Mouse (Mus musculus) hindbrain, embryonic 12.5 days (tissue): ENCODE data around the gene Gm13212. TPM values are rescaled to one million over a fixed set of nuclear protein-coding genes. Genes with fewer than 3 reads are reported as not detected.
"Not testable (repeated sequence)": the region's sequence is repeated elsewhere in the genome, so short reads cannot be mapped to it uniquely, and the experiment has no call there.

Experiments used
- ATAC-seq: fragments of 200-750 bp; cut with Nextera tagmentation; 2 replicates; pipeline ENCODE4 v1.8.0; 2017; ENCODE audit warnings: moderate TSS enrichment; ENCODE audit not compliant: low FRiP score
- H3K27ac ChIP-seq: fragments of 300-500 bp; sonication (generic); 2 replicates; pipeline ENCODE4 v1.5.1; 2016; ENCODE audit warnings: mild to moderate bottlenecking
- H3K27me3 ChIP-seq: fragments of 300-500 bp; sonication (generic); 2 replicates; pipeline ENCODE4 v1.6.1; 2016; ENCODE audit warnings: mild to moderate bottlenecking
- H3K36me3 ChIP-seq: fragments of 300-500 bp; sonication (generic); 2 replicates; pipeline ENCODE4 v1.6.1; 2016; ENCODE audit warnings: mild to moderate bottlenecking
- H3K4me1 ChIP-seq: fragments of 300-500 bp; sonication (generic); 2 replicates; pipeline ENCODE4 v1.6.1; 2016
- H3K4me2 ChIP-seq: fragments of 300-500 bp; sonication (generic); replicated peaks from 2 replicates; pipeline ENCODE4 v1.6.1; 2016; ENCODE audit warnings: mild to moderate bottlenecking
- H3K4me3 ChIP-seq: fragments of 300-500 bp; sonication (generic); 2 replicates; pipeline ENCODE4 v1.5.1; 2016; ENCODE audit warnings: mild to moderate bottlenecking
- H3K9ac ChIP-seq: fragments of 300-500 bp; sonication (generic); 2 replicates; pipeline ENCODE4 v1.6.1; 2016; ENCODE audit warnings: mild to moderate bottlenecking, moderate library complexity
- H3K9me3 ChIP-seq: fragments of 300-500 bp; sonication (generic); replicated peaks from 2 replicates; pipeline ENCODE4 v1.6.1; 2016; ENCODE audit warnings: mild to moderate bottlenecking
- WGBS: fragments of 180-500 bp; shearing (Covaris S2); methylation state at CpG from one replicate; pipeline ENCODE4 v1.1.7; 2016; 5-methylcytosine and 5-hydroxymethylcytosine counted together
- polyA plus RNA-seq: library from polyadenylated mRNA; unstranded; fragments of >200 nt; fragmentation: Nextera tagmentation; extraction: Ambion mirVana; gene quantifications from 2 replicates; pipeline ENCODE4 v1.2.1, GENCODE M21; 2016

Gm13212 gene
- polyA plus RNA-seq, 1 experiment from 2014 or later: 0.84 TPM

DNA sequence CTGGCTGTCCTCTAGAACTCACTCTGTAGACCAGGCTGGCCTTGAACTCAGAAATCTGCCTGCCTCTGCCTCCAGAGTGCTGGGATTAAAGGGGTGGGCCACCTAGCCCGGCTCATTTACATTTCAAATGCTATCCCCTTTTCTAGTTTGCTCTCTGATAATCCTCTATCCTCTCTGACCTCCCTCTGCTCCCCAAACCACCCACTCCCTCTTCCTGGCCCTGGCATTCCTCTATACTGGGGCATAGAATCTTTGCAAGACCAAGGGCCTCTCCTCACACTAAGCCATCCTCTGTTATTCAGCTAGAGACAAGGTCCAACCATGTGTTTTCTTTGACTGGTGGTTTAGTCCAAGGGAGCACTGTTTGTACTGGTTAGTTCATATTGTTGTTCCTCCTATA, 9.2 kb downstream of the Gm13212 start:
- not testable (repeated sequence) for H3K4me1 ChIP-seq, H3K27ac ChIP-seq, H3K27me3 ChIP-seq, H3K9me3 ChIP-seq, H3K4me2 ChIP-seq, ATAC-seq, H3K9ac ChIP-seq, H3K4me3 ChIP-seq, H3K36me3 ChIP-seq
- WGBS: 69% methylated on average over 1 of the region's 1 CpGs

DNA sequence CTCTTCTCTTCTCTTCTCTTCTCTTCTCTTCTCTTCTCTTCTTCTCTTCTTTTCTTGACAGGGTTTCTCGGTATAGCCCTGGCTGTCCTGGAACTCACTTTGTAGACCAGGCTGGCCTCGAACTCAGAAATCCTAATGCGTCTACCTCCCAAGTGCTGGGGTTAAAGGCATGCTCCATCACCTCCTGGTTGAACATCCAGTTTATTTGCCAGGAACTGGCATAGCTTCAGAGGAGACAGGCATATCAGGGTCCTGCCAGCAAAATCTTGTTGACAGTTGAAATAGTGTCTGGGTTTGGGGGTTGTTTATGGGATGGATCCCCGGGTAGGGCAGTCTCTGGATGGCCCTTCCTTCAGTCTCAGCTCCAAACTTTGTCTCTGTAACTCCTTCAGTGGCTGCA, 9.8 kb downstream of the Gm13212 start:
- not testable (repeated sequence) for H3K9ac ChIP-seq, H3K27me3 ChIP-seq, H3K9me3 ChIP-seq, H3K4me2 ChIP-seq, H3K4me3 ChIP-seq, H3K36me3 ChIP-seq, H3K27ac ChIP-seq, H3K4me1 ChIP-seq
- peak; percentile 50; the same call in 1 of the 2 replicates for ATAC-seq
- 84% methylated on average over 4 of the region's 4 CpGs for WGBS

DNA sequence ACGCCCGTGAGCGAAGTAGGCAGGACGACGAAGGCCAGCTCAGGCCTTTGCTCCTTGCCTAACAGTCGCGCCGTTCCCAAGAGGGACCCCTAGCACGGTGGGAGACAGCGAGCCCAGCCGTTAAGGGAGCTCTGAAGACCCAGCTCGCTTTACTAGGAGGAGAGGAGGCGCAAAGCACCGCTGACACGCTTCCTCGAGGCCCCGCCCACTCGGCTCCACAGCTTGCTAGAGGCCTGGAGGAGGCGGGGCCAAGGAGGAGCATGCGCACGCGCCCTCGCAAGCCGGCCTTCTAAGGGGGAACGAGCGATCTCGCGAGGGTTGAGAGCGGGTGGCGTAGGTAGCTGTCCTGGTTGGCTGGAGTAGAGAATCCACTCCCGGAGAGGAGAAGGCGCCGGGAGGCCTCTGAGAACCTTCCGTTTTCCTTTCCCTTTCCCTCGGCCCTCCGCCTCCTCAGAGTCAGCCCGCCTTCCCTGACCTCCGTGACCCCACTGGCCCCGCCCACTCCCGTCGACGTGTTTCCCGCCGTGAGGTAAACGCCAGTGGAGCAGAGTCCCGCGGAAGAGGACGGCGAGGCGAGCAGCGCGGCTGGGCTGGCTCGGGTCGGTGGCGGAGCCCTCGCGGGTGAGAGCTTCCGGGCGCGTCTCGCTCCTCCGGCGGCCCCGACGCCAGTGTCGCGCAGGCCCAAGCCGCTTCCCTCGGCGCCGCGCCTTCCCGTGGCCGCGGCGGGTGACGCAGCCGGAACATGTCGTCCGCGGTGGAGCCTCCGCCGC, 55.6 kb downstream of the Gm13212 start:
- not testable (repeated sequence) for H3K36me3 ChIP-seq, H3K27me3 ChIP-seq, H3K9ac ChIP-seq, H3K9me3 ChIP-seq, ATAC-seq, H3K4me1 ChIP-seq, H3K27ac ChIP-seq
- 26% methylated on average over 70 of the region's 83 CpGs for WGBS
- H3K4me3 ChIP-seq: peak overlapping the region; percentile 6; the same call in 1 of the 2 replicates
- peak overlapping the region; percentile 30 for H3K4me2 ChIP-seq

DNA sequence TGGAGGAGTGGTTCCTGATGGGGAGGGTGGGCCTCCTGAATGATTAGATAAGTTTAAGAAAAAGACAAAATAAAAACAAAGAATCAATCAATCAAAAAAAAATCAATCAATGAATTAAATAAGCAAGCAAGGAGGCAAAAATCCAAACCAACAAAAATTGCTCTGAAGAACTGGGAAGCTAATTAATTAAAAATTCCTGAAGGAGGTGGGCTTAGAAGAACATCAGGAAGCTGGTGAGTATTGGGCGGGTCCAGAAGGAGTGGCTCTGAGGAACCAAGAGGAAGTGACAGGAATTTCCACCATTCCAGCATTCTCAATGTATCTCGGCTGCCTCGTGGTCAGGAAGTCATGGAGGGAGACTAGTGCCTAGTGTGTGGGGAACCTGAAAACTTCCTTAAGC, 85.4 kb downstream of the Gm13212 start, which contains the start of gene Zfp980:
TSS of gene Zfp980 (plus strand) at position 301 of the 400 bp plus-strand sequence.
- not testable (repeated sequence) for H3K4me2 ChIP-seq, H3K36me3 ChIP-seq, H3K9ac ChIP-seq, H3K27me3 ChIP-seq, H3K4me3 ChIP-seq, H3K27ac ChIP-seq, H3K4me1 ChIP-seq, H3K9me3 ChIP-seq, ATAC-seq
- WGBS: 79% methylated on average over 3 of the region's 3 CpGs

DNA sequence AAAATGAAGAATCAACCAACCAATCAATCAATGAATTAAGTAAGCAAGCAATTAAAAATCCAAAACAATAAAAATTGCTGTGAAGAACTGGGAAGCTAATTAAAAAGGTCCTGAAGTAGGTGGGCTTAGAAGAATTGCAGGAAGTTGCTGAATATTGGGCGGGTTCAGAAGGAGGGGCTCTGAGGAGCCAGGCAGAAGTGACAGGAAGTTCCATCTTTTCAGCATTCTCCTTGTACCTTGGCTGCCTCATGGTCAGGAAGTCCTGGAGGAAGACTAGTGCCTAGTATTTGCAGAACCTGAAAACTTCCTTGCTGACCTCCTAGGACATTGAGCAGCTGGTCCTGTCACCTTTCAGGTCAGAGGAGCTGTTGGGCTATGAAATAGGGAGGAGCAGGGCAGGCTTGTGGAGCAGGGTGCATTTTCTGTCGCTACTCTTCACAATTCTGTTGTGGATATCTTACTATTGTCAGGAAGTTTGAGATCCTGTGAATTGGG, 89.4 kb downstream of the Gm13212 start:
- H3K4me2 ChIP-seq, H3K36me3 ChIP-seq, ATAC-seq, H3K4me1 ChIP-seq, H3K27me3 ChIP-seq, H3K27ac ChIP-seq, H3K9me3 ChIP-seq, H3K9ac ChIP-seq, H3K4me3 ChIP-seq: not testable (repeated sequence)
- 67% methylated on average over 2 of the region's 2 CpGs for WGBS

Other genes with a start within 250 kb of the Gm13212 start
- not detected in 2 replicates for gene Zfp990, start 74.4 kb upstream of the Gm13212 start, polyA plus RNA-seq
- not detected in 2 replicates for gene Zfp980, start 85.5 kb downstream of the Gm13212 start, polyA plus RNA-seq